Mouse (Mus musculus): ENCODE measurements around the gene A930009A15Rik. TPM values are rescaled to one million over a fixed set of nuclear protein-coding genes. Genes with fewer than 3 reads are reported as not detected.

Gene A930009A15Rik
- total RNA-seq (2021) = not detected

DNA sequence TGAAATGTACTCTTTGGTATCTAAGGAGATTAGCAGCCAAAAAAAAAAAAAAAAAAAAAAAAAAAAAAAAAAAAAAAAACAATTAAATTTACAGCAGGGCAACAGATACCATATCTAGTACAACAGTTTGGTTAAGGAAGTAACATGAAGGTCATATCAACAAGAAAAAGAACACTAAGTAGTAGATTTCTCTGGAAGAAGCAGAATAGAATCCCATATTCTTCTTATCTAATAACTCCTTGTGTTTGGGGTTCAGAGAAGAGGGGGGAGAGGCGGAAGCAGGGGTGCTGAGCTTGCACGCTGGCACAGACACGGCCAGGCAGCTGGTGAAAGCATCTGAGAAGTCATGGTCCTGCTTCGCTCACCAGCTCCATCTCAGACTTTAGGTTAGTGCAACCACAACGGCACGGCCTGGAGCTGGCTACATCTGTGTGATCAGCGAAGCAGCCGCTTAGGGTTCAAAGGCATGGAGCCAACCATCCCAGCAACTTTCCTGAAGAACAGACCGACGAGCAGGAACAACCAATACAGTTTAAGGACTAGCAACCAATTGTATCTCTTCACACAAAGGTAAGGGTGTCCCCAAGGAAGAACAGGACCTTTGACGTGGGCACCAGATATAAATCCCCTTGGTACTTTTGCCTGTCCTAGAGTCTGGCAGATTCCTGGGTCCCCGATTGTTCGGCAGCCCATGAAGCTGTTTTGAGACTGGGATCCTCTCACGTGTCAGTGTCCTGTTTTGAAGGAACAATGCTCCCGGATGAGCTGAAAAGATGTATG, at the start of gene A930009A15Rik:
TSS of gene A930009A15Rik (plus strand) at position 275 of the 780 bp plus-strand sequence.
- intact Hi-C loops (cut with DNase I) = no loop called here
- no peak for DNase-seq

DNA sequence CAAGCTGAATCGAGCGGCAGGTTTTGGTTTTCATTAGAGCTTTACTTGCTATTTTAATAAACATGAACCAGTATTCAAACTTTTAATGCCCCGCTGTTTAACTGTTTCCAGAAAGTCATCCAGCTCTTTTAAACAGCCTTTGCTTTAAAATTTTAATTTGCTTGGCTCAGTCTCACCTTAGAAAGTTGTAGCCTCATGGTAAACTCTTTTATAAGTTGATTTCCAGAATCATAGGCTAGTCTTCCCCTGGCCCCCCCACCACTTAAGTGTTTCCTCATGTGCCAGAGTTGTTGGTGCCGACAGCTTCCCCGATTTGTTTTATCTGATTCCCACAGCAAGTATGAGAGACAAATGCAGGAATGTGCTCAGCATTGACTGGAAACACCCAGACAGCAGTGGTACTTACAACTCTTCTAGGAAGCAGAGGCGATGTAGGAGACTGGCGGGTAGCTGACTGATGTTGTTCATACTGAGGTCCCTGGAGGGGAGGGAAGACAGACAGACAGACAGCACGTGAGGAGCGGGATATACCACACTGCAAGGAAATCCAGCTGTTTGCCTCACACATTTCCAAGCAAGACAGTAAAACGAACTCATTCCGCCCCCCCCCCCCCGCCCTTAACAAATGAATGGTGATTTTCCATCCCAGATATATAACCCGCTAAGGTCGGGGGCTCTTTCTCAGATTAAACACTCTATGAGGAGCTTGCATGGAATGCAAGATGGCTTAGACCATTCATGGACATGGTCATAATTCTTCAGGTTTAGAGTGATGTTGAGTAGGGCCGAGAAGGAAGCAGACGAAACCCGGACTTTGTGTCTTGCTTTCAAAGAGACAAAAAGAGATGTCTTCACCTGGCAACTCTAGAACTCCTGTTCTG, 49.3 kb upstream of the A930009A15Rik start:
- no peak for DNase-seq
- intact Hi-C loops (cut with DNase I) = no loop called here

DNA sequence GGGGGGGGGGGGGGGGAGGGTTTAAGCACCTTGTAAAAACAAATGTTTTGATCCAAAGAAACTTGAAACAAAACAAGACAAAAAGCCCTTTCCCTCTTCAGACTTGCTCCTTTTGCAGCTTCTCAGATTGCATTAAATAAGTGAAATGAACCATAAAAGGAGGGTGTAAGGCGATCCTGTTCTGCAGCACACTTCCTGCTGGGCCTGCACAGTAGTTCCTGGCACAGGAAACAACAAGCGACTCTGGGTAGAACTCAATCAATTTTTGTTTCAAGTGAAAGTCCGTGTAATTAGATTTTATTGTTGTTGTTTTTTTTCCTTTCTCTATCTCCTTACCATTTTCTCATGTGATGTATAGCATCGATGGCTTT, 48.7 kb upstream of the A930009A15Rik start:
- DNase-seq = no peak
- intact Hi-C loops (cut with DNase I) = no loop called here

DNA sequence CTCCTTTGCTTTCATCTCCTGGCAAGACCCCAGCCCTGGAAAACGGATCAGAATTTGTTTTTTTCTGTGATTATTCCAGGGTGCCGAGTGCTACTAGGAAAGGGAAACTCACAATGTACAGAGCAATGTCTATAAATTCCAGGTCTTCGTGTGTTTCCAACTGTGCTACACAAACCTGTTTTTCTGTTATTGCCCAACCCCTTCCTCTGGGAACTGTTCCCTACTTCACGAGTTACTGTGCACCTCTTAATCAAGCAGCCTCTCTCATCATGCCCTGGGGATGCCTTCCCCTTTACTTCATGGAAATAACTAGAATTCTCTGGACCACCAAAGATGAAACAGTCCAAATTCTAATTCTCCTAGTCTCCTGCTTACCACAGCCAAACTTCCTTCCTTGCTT, 40.9 kb upstream of the A930009A15Rik start:
- intact Hi-C loops (cut with DNase I) = no loop called here

DNA sequence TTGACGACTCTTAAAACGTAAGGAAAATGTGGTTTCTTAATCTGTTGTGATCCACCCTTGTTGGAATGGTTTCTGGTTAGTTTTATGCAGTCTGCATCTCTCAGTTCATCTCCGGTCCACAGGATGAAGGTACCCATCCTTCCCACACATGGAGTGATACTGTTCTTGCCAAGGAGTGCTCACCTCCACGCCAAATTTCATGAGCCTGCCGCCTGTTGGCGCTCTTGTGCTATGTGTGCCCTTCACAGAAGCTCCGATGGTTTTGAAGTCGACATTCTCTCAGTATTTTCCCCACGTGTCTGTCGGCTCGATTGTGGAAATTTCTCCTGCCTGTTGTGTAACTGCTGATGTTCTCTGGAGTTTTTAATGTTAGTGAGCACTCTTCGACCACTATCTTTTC, 40.0 kb upstream of the A930009A15Rik start:
- intact Hi-C loops (cut with DNase I) = no loop called here
- no peak for DNase-seq

More for the DNA sequence above, 40.9 kb upstream of the A930009A15Rik start:
- no peak for DNase-seq

DNA sequence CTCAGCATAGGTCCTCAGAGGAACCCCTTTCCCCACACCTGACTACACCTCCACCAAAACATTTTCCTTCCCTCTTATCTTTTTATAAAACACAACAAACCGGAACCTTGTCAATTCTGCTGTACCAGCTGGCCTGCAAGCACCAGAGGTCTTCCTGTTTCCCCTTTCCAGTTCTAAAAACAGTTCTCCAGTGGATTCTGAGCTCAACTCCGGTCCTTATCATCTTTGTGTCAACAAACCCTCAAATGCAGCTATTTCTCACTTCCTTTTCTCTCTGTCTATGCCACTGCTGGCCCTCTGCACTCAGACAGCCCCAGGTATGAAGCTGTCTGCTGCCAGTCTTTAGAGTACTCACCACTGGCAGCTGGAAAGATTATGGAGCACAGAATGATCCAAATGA, 39.0 kb upstream of the A930009A15Rik start:
- intact Hi-C loops (cut with DNase I) = no loop called here
- DNase-seq = no peak

GRCm38 (mm10) chr10:115542917-115543316, 26.9 kb upstream of the A930009A15Rik start:
- intact Hi-C loops (cut with DNase I) = no loop called here

DNA sequence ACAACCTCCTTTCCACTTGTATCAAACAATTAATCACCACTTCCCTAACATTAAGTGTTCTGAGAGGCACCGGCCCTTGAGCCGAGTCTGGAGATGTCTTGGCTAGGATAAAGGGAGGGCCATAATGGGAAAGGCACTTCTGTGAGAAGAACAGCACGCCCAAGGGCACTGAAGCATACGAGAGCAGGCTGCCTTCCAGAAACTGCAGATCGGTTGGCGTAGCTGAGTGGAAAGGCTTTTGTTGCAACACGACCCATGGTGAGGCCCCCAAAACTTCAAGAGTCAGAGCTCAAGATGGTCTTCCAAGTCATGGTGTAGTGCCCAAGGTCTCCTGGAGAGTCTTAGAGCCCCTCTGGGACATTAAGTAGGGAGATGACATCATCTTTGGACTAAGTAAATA, 19.5 kb upstream of the A930009A15Rik start:
- DNase-seq = no peak
- intact Hi-C loops (cut with DNase I) = no loop called here

More at GRCm38 (mm10) chr10:115542917-115543316, 26.9 kb upstream of the A930009A15Rik start:
- no peak for DNase-seq

GRCm38 (mm10) chr10:115551069-115551468, 18.7 kb upstream of the A930009A15Rik start:
- intact Hi-C loops (cut with DNase I) = no loop called here

DNA sequence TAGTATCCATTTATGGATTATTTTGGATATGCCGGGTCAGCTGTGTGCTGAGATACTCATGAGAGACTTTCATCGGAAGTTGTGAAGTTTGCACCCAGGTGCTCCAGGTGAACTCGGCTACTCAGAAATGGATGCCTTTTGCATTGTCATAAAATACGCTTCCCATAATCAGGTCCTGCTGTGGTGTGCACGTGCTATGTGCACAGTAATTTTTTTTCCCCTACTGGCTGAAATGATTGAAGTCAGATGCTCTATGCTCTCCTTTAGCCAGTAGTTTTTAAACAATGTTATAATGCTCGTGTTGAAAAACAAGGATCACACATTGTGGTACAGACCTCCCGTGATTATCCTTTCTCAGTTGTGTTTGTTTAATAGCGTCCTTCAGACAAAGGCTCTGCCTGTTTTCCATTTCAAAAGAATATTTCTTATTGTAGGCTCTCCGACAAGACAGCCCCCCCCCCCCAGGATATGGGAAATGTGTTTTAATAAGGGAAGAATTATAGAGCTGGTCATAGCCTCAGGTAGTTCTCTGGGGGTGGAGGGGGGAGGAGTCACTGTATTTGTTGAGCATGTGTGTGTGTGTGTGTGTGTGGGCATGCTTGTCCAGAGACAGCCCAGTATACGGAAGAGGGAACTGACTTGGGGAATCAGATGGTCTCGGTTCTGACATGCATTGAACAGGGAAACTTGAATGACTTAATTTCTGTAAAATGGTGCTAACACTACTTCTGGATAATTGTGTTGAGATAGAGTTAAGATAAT, 16.3 kb upstream of the A930009A15Rik start:
- no peak for DNase-seq
- intact Hi-C loops (cut with DNase I) = no loop called here

More at GRCm38 (mm10) chr10:115551069-115551468, 18.7 kb upstream of the A930009A15Rik start:
- no peak for DNase-seq

DNA sequence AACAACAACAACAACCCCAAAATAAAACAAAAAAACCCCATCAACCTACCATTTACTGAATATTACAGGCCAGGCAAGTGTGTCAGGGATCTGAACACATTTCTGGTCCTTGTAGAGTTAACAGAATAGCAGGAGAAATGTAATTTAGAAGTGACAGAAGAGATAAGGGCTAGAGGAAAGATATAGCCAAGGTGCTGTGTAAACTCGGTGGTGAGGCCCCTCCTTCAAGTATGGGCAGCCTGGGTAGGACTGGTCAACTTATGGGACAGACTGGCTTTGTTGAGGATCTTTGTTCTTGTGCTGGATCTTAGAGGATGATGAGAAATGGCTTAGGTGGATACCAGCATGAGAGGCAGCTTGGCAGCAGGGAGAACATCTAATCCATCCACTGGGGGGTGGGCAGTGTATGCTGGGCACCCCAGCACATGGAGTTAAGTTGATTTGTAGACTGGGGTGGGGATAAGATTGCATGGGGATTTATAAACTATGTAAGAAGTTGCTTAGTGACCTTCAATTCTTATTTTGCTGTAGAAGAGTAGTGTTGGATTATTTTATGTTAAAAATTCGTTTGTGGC, 14.5 kb upstream of the A930009A15Rik start:
- intact Hi-C loops (cut with DNase I) = no loop called here
- DNase-seq = no peak

DNA sequence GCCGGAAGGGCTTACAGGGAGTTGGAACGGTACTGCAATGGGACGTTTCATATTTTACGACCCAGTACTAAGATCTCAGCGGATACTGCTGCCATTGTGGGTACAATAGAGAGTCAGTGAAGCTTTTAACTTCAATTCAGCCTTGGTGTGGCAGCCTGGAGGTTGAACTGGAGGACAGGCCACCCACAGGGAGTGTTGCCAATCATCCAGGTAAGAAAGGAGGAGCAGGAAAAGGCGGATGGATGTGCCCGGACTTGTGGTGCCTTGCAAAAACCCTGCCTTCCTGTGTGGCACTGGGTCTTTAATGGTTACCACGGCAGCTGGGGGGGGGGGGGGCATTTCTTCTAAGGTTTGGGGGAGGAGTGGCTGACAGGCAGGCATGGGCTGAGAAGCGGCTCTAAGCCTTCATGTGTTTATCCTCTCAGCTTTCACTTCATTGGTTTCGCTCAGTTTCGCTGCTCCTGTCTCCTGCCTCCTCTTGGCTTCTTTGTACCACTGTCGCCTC, 13.0 kb upstream of the A930009A15Rik start:
- no peak for DNase-seq
- intact Hi-C loops (cut with DNase I) = no loop called here

DNA sequence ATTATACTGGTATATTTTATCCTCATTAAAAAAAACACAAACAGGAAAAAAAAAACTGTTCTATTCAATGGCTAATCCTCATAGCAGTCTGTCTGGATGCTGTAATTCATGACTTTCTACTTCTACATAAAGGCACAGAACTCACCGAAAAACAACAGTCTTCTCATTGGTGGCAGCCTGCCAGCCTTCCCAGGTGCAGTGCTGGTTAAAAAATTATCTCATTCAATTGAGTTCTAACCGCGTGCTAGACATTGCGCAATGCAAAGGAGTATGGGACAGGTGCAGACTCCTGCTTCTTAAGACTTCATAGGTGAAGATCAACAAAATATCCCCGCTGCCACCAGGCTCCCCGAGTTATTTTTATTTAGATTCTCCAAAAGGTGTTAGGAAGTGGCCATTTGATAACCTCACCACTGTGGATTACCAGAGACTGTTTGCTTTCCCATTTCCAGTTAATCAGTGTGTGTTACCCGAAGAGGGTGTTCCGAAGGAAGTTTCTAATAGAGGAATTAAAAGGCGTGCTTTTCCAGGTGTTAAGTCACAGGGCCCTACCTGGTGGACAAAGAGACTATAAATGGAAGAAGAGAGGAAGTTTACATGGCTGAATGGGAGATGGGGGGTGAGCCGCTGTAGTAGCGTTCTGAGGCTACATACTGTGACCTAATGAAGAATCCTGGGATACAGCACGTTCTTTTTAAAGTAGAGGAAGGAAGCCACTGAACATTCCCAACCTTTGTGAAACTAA, 8.5 kb upstream of the A930009A15Rik start:
- DNase-seq = no peak
- intact Hi-C loops (cut with DNase I) = no loop called here

DNA sequence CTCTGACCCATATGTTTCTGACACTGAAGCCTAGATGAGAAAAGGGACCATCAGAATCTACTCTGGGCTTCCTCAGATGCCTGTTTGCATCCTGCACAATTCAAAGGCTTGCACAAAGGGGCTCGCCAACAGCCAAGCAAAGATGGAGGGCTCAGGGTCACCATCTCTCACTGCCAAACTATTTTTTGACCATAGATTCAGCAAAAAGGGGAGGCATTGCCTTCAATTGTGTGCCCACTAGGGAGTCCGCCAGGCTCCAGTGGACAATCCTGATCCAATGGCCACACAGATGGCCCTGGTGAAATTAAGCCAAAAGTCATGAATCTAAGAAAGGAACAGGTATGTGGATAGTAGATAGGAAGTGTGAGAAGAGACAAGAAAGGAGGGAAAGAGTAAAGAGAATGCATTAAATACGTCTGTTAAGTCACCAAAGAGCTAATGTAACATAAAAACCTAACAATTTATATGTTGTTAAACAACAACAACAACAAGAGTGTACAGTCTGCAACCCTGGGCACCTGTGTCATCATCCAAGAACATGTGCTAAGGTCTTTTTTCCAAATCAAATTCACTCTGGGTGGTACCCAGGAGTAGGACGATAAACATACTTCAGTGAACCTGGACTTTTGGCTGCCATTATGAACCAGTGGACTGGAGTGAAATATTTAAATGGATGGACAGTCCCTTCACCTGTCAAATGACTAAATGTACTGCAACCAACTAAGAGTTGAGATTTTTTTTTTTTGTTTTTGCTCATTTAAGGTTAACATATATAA, 6.7 kb upstream of the A930009A15Rik start:
- DNase-seq = no peak
- intact Hi-C loops (cut with DNase I) = no loop called here

DNA sequence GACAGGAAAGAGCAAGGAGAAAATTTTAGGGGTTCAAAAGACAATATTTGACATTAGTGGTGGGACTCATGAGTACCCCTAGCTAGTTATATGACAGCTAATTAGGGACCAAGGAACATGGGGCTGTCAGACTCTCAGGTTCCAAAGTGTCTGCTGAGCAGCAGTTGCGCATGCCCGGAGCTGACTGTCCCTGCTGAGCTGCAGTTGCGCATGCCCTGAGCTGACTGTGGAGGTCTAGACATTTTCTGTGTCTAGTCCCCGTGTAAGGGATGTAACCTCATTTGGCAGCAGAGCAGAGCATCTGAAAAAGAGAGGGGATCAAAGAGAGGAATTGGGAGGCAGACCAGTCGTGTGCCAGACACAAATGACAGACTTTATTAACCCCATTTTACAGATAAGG, 5.8 kb upstream of the A930009A15Rik start:
- intact Hi-C loops (cut with DNase I) = no loop called here
- DNase-seq = no peak

GRCm38 (mm10) chr10:115570577-115570976, 791 bp downstream of the A930009A15Rik start:
- intact Hi-C loops (cut with DNase I) = no loop called here
- no peak for DNase-seq

DNA sequence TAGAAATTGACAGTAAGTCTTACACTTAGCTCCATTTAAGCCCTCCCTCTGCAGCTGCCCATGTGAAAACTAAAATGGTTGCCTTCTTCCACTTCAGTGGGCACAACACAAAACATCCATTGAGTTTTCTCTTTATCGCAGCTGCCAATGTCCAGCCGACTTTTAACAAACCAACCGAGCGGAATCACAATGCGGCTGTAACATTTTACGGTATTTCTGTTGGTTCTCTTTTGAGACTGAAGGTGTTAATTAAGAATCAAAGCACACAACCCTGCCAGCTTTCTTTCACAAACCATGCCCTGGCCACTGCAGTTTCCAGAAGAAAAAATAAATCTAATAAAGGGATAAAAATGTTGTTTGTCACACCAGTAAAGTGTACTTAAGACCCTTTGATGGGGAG, 1.5 kb downstream of the A930009A15Rik start:
- no peak for DNase-seq
- intact Hi-C loops (cut with DNase I) = no loop called here

GRCm38 (mm10) chr10:115571734-115572440, 2.1 kb downstream of the A930009A15Rik start:
- intact Hi-C loops (cut with DNase I) = no loop called here
- no peak for DNase-seq

All from heart, postnatal 36 days (tissue).